Mouse (Mus musculus): ENCODE measurements at regions not wholly inside any gene's neighbourhood (a gene's known extent, or its start where the extent isn't known, plus 50 kb on each side); places are given as distances from the start of the nearest gene placed in this dataset.

DNA sequence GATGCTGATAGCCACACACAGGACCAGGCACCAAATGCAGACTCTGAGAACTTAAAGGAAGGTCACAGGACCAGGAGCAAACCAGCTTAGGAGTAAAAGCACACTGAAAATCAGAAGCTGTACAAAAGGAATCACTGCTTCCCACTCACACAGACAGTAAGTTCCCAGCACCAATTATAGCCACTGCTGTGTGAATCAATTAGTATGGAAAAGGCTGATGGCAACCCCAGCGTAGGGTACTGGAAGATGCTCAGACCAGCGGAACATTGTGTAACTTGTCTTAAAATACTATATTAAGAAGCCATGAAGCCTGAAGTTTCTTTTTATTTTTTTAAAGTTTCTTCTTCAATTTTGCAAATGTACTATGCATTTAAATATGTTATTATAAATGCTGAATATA is 115.8 kb downstream of the Lnpk start:
- intact Hi-C loops (cut with DNase I), result no loop called here
- no peak for DNase-seq

GRCm38 (mm10) chr2:74461211-74461844 is 117.9 kb downstream of the Lnpk start:
- intact Hi-C loops (cut with DNase I), result no loop called here

DNA sequence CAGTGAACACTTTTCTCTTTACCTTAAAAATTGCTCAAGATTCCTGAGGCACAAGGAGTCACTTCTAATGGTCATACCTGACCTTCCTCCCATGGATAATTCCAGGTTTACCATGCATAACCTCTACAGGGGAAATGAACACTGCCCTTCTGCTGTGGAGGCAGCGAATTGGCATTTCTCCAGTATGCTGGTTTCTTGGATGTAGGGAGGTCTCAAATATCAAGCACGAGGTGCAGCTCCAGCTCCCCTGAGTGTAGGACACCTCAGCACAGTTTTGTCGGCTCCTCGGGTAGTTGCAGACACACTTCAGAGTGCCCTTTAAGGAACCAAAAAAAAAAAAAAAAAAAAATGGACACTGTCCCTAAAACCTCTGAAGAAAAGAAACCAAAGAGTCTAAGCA is 124.8 kb downstream of the Lnpk start:
- peak; percentile 5 for DNase-seq
- intact Hi-C loops (cut with DNase I), result no loop called here

More at GRCm38 (mm10) chr2:74461211-74461844, 117.9 kb downstream of the Lnpk start:
- DNase-seq, result no peak

- no peak for DNase-seq
- intact Hi-C loops (cut with DNase I), result no loop called here
Measured at GRCm38 (mm10) chr2:74452679-74453078, 126.6 kb downstream of the Lnpk start.

DNA sequence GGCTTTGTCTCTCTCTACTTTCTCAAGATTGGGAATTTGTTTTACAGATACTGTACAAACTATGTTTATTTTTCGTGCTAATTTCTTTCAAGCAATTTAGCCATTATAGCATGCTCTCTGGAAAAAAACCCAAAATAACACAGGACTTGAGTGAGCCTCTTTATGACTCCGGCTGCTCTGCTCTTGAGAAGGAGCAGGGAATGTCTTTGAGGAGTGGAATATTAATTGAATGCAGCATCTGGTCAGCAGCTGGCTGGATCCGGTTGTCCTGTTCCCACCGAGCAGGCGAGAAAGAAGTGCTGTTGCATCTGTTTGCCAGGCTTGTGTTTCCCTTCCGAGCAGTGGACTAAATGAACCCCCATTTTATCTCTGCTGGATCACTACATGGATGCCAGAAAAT is 127.7 kb downstream of the Lnpk start:
- intact Hi-C loops (cut with DNase I), result no loop called here
- peak; percentile 8 for DNase-seq

- intact Hi-C loops (cut with DNase I), result no loop called here
- no peak for DNase-seq
Measured at GRCm38 (mm10) chr2:74451038-74451437, 128.2 kb downstream of the Lnpk start.

GRCm38 (mm10) chr2:74450064-74450765 is 129.0 kb downstream of the Lnpk start:
- intact Hi-C loops (cut with DNase I), result no loop called here

GRCm38 (mm10) chr2:74435184-74435911 is 143.9 kb downstream of the Lnpk start:
- no peak for DNase-seq
- intact Hi-C loops (cut with DNase I), result no loop called here

More at GRCm38 (mm10) chr2:74450064-74450765, 129.0 kb downstream of the Lnpk start:
- DNase-seq, result peak; percentile 6

- intact Hi-C loops (cut with DNase I), result no loop called here
- peak; percentile 65 for DNase-seq
Measured at GRCm38 (mm10) chr2:74426746-74427145, 152.5 kb downstream of the Lnpk start.

- DNase-seq, result no peak
- intact Hi-C loops (cut with DNase I), result no loop called here
Measured at GRCm38 (mm10) chr2:74424726-74425125, 154.5 kb downstream of the Lnpk start.

GRCm38 (mm10) chr2:74416097-74416496 is 163.1 kb downstream of the Lnpk start:
- intact Hi-C loops (cut with DNase I), result no loop called here
- DNase-seq, result peak; percentile 18

DNA sequence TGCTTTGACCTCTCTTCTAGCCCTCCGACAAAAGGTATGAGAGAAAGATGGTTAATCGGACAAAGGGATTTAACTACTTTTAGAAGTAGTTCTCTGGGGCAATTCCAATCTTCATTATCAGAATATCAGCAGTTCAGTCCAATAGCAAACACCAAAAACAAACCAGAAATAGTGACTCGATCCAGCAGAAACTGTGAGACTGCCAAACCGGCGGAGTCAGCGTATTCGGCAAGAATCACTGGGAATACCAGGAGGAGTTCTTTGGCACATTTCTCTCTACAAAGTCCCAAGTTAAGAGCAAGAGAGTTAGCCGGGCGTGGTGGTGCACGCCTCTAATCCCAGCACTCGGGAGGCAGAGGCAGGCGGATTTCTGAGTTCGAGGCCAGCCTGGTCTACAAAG is 164.5 kb downstream of the Lnpk start:
- intact Hi-C loops (cut with DNase I), result no loop called here

DNA sequence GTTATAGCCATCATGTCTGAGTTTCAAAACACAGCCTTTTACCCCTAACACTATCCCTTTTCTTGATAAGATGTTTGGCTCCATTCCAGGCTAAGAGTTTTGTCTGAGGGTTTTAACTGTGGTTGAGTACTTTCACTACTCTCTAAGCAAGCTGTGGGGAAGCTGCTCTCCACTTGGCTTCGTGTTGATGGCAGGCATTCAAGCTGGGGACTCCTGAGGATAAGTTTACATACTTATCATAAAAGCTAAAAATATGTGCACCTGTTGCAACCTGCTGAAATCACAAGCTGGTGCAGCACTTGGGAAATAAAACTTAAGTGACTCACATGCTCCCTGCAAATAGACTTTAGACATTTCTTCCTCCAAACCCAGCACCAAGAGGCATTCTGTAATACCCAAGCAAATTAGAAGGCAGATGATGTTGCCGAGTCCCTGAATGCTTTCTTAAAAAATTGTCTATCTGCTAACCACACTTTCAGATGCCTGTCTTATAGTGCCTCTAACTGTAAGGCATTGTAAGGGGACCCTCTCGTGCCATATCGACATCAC is 169.3 kb downstream of the Lnpk start:
- intact Hi-C loops (cut with DNase I), result no loop called here
- DNase-seq, result no peak

More for the DNA sequence above, 164.5 kb downstream of the Lnpk start:
- no peak for DNase-seq

- no peak for DNase-seq
- intact Hi-C loops (cut with DNase I), result no loop called here
Measured at GRCm38 (mm10) chr2:74404493-74404892, 174.7 kb downstream of the Lnpk start.

GRCm38 (mm10) chr2:74391064-74391463 is 188.2 kb downstream of the Lnpk start:
- DNase-seq, result no peak
- intact Hi-C loops (cut with DNase I), result no loop called here

GRCm38 (mm10) chr2:74388078-74388477 is 191.2 kb downstream of the Lnpk start:
- intact Hi-C loops (cut with DNase I), result no loop called here
- DNase-seq, result no peak

GRCm38 (mm10) chr2:74384918-74385317 is 194.3 kb downstream of the Lnpk start:
- no peak for DNase-seq
- intact Hi-C loops (cut with DNase I), result no loop called here

- DNase-seq, result no peak
- intact Hi-C loops (cut with DNase I), result no loop called here
Measured at GRCm38 (mm10) chr2:74380574-74381287, 198.5 kb downstream of the Lnpk start.

DNA sequence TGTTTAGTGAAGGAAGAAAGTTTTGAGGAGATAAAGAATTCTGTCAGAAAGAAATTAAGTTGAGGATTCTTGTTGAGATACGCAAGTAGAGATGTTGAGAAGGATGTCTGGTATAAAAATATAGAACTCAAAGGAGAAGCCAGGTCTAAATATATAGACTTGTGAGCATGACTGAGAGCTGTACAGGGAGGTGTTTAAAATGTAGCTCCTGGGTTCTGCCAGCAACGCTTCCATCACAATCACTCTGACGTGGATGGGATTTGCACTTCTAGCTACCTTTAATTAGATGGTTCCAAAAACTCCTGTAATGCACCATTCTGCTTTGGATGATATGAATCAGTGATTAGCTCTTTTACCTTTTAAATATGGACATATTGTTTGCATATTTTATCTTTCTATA is 200.5 kb downstream of the Lnpk start:
- intact Hi-C loops (cut with DNase I), result no loop called here
- no peak for DNase-seq

DNA sequence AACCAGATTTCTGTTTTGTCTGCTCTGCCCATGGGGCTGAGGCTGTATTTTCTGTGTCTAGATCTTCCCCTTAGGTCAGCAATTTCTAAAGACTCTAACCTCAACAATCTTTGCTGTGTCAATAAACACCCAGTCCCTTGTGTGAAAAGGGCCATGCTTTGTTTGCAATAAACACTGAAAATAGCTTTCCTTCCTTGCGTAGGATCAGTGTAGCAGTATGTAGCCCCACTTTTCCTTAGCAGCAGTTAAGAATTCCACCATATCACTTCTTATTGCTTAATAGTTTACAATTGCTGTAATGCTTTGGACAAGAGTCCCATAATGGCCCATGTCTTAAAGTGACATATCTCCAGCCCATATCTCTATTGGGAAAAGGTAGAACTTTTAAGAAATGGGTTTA is 205.3 kb downstream of the Lnpk start:
- intact Hi-C loops (cut with DNase I), result no loop called here
- no peak for DNase-seq

DNA sequence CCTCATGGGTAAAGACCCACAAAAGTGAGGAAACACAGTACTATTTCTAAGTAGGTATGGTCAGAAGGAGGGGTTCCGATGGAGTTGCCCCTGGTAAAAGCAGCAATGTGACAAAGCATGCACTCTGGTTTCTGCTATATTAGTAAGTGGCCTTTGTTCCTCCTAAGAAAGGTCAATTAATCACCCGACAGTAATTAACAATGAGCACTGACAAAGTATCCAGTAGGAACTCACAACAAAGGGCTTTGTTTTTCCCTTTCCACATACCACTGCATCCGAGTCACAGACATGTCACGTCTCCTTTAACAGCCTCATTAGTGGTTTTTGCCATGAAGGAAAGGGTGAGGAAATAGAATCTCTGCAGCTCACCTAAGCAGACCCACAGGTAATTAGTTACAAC is 206.2 kb downstream of the Lnpk start:
- DNase-seq, result no peak
- intact Hi-C loops (cut with DNase I), result no loop called here

All from left cerebral cortex, postnatal 4 days (tissue).